Mouse (Mus musculus) ES-E14 (cell line): Measurements from ENCODE around the gene Tox3.

ENCODE experiments used
- CHD2 ChIP-seq: IDR thresholded peaks from 2 replicates; pipeline ENCODE4 v1.6.1; 2014; ENCODE audit warnings: mild to moderate bottlenecking, low read depth, low read length, inconsistent platforms
- HCFC1 ChIP-seq: IDR thresholded peaks from 2 replicates; pipeline ENCODE4 v1.6.1; 2012; ENCODE audit warnings: low read length, inconsistent platforms, borderline replicate concordance; ENCODE audit not compliant: insufficient read depth

DNA sequence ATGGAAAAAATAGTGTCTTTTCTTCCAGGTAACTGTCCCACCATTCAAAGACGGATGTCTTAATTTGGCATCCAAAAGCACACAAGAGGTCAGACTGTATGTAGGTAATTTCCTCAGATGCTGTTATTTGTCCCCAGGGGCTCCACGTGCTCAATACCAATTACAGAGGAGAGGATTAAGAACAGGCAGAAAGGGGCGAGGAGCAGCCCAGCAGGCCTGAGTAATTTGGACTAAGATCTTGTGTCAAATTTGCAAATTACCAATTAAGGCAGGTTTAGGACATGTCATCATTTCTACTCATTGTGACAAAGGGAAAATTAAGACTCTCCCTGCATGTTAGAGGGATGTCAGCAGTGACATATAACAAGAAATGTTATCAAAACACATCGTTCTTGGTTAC, 106.7 kb downstream of the Tox3 start:
- no peak for TF ChIP-seq HCFC1
- TF ChIP-seq CHD2 = no peak
